Mouse (Mus musculus): Measurements from ENCODE around the gene Usp34. TPM values are rescaled to one million over a fixed set of nuclear protein-coding genes. Genes with fewer than 3 reads are reported as not detected.
"Not testable (repeated sequence)": the region's sequence is repeated elsewhere in the genome, so short reads cannot be mapped to it uniquely, and the experiment has no call there.

Usp34 gene
- polyA plus RNA-seq, 1 experiment from 2014 or later, result 34.0 TPM

- ATAC-seq (ENCODE audit: low FRiP score), result no peak
- H3K4me3 ChIP-seq, result no peak overlapping the region
- H3K36me3 ChIP-seq, result peaks cover 28% of the 10 kb centered on the region
- 90% methylated on average over 1 of the region's 1 CpGs for WGBS
- H3K4me2 ChIP-seq (replicated peaks), result no peak overlapping the region
- no peaks in the 10 kb centered on the region for H3K4me1 ChIP-seq
- H3K9ac ChIP-seq, result no peak overlapping the region
- no peaks in the 10 kb centered on the region for H3K27me3 ChIP-seq
- no peak overlapping the region for H3K27ac ChIP-seq
- no peaks in the 10 kb centered on the region for H3K9me3 ChIP-seq (replicated peaks)
Measured at GRCm38 (mm10) chr11:23299910-23300309, 6.8 kb upstream of the Usp34 start.

GRCm38 (mm10) chr11:23303126-23303525 is 3.6 kb upstream of the Usp34 start:
- Histone ChIP-seq H3K4me1 (no peaks in the 10 kb centered on the region), H3K27me3 (no peaks in the 10 kb centered on the region), H3K4me3 (no peak overlapping the region), H3K4me2 (replicated peaks) (no peak overlapping the region), H3K27ac (no peak overlapping the region), H3K9me3 (replicated peaks) (no peaks in the 10 kb centered on the region), H3K9ac (no peak overlapping the region), H3K36me3 (0 out of 2 replicates have a peak, but pooled peaks cover 2% of the 10 kb centered on the region)
- no peak for ATAC-seq (ENCODE audit: low FRiP score)
- 61% methylated on average over 1 of the region's 1 CpGs for WGBS

- H3K9me3 ChIP-seq (replicated peaks); H3K4me1 ChIP-seq; ATAC-seq (ENCODE audit: low FRiP score); H3K36me3 ChIP-seq; H3K27me3 ChIP-seq: not testable (repeated sequence)
- Histone ChIP-seq H3K27ac (peak overlapping the region; percentile 100), H3K4me3 (peak overlapping the region; percentile 98), H3K4me2 (replicated peaks) (peak overlapping the region; percentile 63), H3K9ac (peak overlapping the region; percentile 93)
- WGBS, result 34% methylated on average over 10 of the region's 10 CpGs
Measured at GRCm38 (mm10) chr11:23305101-23305672, 1.5 kb upstream of the Usp34 start.

- ATAC-seq (ENCODE audit: low FRiP score), result peak; percentile 96
Measured at GRCm38 (mm10) chr11:23305673-23306608, 754 bp upstream of the Usp34 start.

GRCm38 (mm10) chr11:23307566-23307920 is 848 bp downstream of the Usp34 start:
- ATAC-seq (ENCODE audit: low FRiP score), result no peak
- H3K27me3 ChIP-seq, result no peaks in the 10 kb centered on the region
- 0 out of 2 replicates have a peak, but pooled peaks cover under 1% of the 10 kb centered on the region for H3K36me3 ChIP-seq
- peaks cover 9% of the 10 kb centered on the region for H3K4me1 ChIP-seq
- peak overlapping the region; percentile 93 for H3K9ac ChIP-seq
- H3K9me3 ChIP-seq (replicated peaks), result no peaks in the 10 kb centered on the region
- H3K4me2 ChIP-seq (replicated peaks), result peak overlapping the region; percentile 63
- 6% methylated on average over 6 of the region's 6 CpGs for whole genome bisulfite sequencing
- peak overlapping the region; percentile 100 for H3K27ac ChIP-seq
- peak overlapping the region; percentile 98 for H3K4me3 ChIP-seq

More at GRCm38 (mm10) chr11:23305673-23306608, 754 bp upstream of the Usp34 start:
- Histone ChIP-seq H3K9me3 (replicated peaks) (no peaks in the 10 kb centered on the region), H3K4me3 (peak overlapping the region; percentile 98), H3K9ac (peak overlapping the region; percentile 93), H3K4me1 (peaks cover 9% of the 10 kb centered on the region), H3K27me3 (no peaks in the 10 kb centered on the region), H3K36me3 (no peaks in the 10 kb centered on the region), H3K4me2 (replicated peaks) (peak overlapping the region; percentile 63), H3K27ac (peak overlapping the region; percentile 100)
- WGBS, result under 1% methylated on average over 71 of the region's 98 CpGs

- no peak overlapping the region for H3K4me3 ChIP-seq
- H3K9me3 ChIP-seq (replicated peaks), result no peaks in the 10 kb centered on the region
- H3K27me3 ChIP-seq, result no peaks in the 10 kb centered on the region
- no peak for ATAC-seq (ENCODE audit: low FRiP score)
- 89% methylated on average over 1 of the region's 1 CpGs for WGBS
- H3K9ac ChIP-seq, result no peak overlapping the region
- no peak overlapping the region for H3K4me2 ChIP-seq (replicated peaks)
- no peak overlapping the region for H3K27ac ChIP-seq
- 0 out of 2 replicates have a peak, but pooled peaks cover 4% of the 10 kb centered on the region for H3K36me3 ChIP-seq
- H3K4me1 ChIP-seq, result peaks cover 6% of the 10 kb centered on the region
Measured at GRCm38 (mm10) chr11:23313496-23313895, 6.8 kb downstream of the Usp34 start.

- 86% methylated on average over 2 of the region's 2 CpGs for WGBS
Measured at GRCm38 (mm10) chr11:23329413-23329812, 22.7 kb downstream of the Usp34 start.

GRCm38 (mm10) chr11:23332136-23332535 is 25.4 kb downstream of the Usp34 start:
- Histone ChIP-seq H3K27me3 (no peaks in the 10 kb centered on the region), H3K36me3 (peaks cover 8% of the 10 kb centered on the region; the same call in 1 of the 2 replicates), H3K4me1 (no peaks in the 10 kb centered on the region), H3K27ac (no peak overlapping the region), H3K9ac (no peak overlapping the region), H3K4me3 (no peak overlapping the region), H3K4me2 (replicated peaks) (no peak overlapping the region), H3K9me3 (replicated peaks) (no peaks in the 10 kb centered on the region)
- WGBS, result 92% methylated on average over 3 of the region's 3 CpGs
- ATAC-seq (ENCODE audit: low FRiP score), result no peak

More at GRCm38 (mm10) chr11:23329413-23329812, 22.7 kb downstream of the Usp34 start:
- 0 out of 2 replicates have a peak, but pooled peaks cover 3% of the 10 kb centered on the region for H3K36me3 ChIP-seq
- no peaks in the 10 kb centered on the region for H3K4me1 ChIP-seq
- H3K4me3 ChIP-seq, result no peak overlapping the region
- ATAC-seq (ENCODE audit: low FRiP score), result no peak
- no peaks in the 10 kb centered on the region for H3K27me3 ChIP-seq
- H3K4me2 ChIP-seq (replicated peaks), result no peak overlapping the region
- no peak overlapping the region for H3K9ac ChIP-seq
- no peak overlapping the region for H3K27ac ChIP-seq
- H3K9me3 ChIP-seq (replicated peaks), result no peaks in the 10 kb centered on the region

GRCm38 (mm10) chr11:23335160-23335559 is 28.5 kb downstream of the Usp34 start:
- ATAC-seq (ENCODE audit: low FRiP score), result no peak
- Histone ChIP-seq H3K9me3 (replicated peaks) (no peaks in the 10 kb centered on the region), H3K27ac (no peak overlapping the region), H3K9ac (no peak overlapping the region), H3K4me1 (no peaks in the 10 kb centered on the region), H3K27me3 (no peaks in the 10 kb centered on the region), H3K4me3 (no peak overlapping the region), H3K36me3 (peaks cover 13% of the 10 kb centered on the region; the same call in 1 of the 2 replicates), H3K4me2 (replicated peaks) (no peak overlapping the region)
- WGBS, result 68% methylated on average over 1 of the region's 1 CpGs

GRCm38 (mm10) chr11:23357226-23357625 is 50.5 kb downstream of the Usp34 start:
- whole genome bisulfite sequencing, result 72% methylated on average over 5 of the region's 5 CpGs
- ATAC-seq (ENCODE audit: low FRiP score); H3K4me1 ChIP-seq: not testable (repeated sequence)

GRCm38 (mm10) chr11:23359687-23360235 is 53.1 kb downstream of the Usp34 start:
- H3K4me1 ChIP-seq; H3K27me3 ChIP-seq; H3K9ac ChIP-seq; H3K27ac ChIP-seq; H3K4me3 ChIP-seq; H3K9me3 ChIP-seq (replicated peaks); ATAC-seq (ENCODE audit: low FRiP score); H3K4me2 ChIP-seq (replicated peaks): not testable (repeated sequence)
- WGBS, result 94% methylated on average over 1 of the region's 1 CpGs
- H3K36me3 ChIP-seq, result peaks cover 45% of the 10 kb centered on the region

More at GRCm38 (mm10) chr11:23357226-23357625, 50.5 kb downstream of the Usp34 start:
- not testable (repeated sequence) for H3K4me2 ChIP-seq (replicated peaks); H3K27me3 ChIP-seq; H3K9me3 ChIP-seq (replicated peaks); H3K4me3 ChIP-seq; H3K27ac ChIP-seq; H3K9ac ChIP-seq
- peaks cover 24% of the 10 kb centered on the region for H3K36me3 ChIP-seq

GRCm38 (mm10) chr11:23362305-23362704 is 55.6 kb downstream of the Usp34 start:
- Histone ChIP-seq H3K9me3 (replicated peaks) (no peaks in the 10 kb centered on the region), H3K9ac (no peak overlapping the region), H3K4me1 (no peaks in the 10 kb centered on the region), H3K27ac (no peak overlapping the region), H3K27me3 (no peaks in the 10 kb centered on the region), H3K4me3 (no peak overlapping the region), H3K4me2 (replicated peaks) (no peak overlapping the region), H3K36me3 (peaks cover 36% of the 10 kb centered on the region)
- no peak for ATAC-seq (ENCODE audit: low FRiP score)

All from hindbrain, embryonic 12.5 days (tissue).